Mouse (Mus musculus): ENCODE measurements around the gene Arl11. TPM values are rescaled to one million over a fixed set of nuclear protein-coding genes. Genes with fewer than 3 reads are reported as not detected.

Arl11 gene
- polyA plus RNA-seq, 1 experiment from 2014 or later = 1.2 TPM

DNA sequence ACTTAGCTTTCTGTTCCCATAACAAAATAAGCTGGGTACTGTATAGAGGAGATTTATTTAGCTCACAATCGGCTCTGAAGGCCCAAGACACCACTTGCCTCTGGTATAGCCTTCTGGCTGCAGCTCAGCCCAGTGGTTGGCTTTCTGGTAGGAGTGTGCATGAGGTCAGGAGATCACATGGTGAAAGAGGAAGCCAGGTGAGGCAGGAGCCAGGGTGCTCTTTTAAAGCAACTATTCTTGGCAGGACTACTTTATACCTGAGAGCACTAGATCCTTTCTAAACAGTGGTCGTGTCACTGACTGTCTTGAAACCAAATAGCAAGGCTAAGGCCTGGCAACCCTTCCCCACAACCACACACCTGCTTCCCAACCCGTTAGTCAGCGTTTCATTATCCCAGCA is 40.3 kb downstream of the Arl11 start:
- Histone ChIP-seq H3K4me3 (ENCODE audit: low read length) (no peak overlapping the region), H3K27ac (ENCODE audit: low read length) (no peak overlapping the region), H3K9ac (ENCODE audit: low read length) (no peak overlapping the region), H3K27me3 (ENCODE audit: control insufficient read depth, insufficient read depth, low read depth, low read length) (no peaks in the 10 kb centered on the region), H3K4me1 (replicated peaks; ENCODE audit: control insufficient read depth, insufficient read depth, low read length) (no peaks in the 10 kb centered on the region), H3K36me3 (ENCODE audit: control insufficient read depth, insufficient read depth, low read length) (no peaks in the 10 kb centered on the region), H3K4me2 (ENCODE audit: low read depth, low read length) (no peak overlapping the region), H3K9me3 (ENCODE audit: control insufficient read depth, low read length) (no peaks in the 10 kb centered on the region)
- 87% methylated on average over 4 of the region's 4 CpGs for WGBS
- ATAC-seq (ENCODE audit: low read depth) = no peak

DNA sequence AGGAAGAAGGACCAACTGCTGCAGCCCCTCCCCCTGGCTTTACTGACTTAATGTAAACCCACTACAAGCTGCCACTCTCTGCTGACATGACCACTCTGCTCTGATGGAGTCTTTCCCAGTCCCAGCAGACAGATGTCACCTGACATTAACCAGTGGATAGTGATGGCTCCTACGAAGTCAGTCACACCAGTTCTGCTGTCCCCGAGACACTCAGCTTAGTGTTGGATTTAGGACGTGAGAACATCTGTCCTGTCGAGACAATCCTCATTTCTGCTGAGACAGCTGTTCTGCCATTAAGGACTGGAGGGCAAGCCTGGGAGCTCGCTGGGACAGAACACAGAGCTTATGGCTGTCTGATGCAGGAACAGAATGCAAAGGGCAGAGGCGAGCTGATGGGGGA is 41.3 kb downstream of the Arl11 start:
- no peaks in the 10 kb centered on the region for H3K4me1 ChIP-seq (replicated peaks; ENCODE audit: control insufficient read depth, insufficient read depth, low read length)
- H3K4me3 ChIP-seq (ENCODE audit: low read length) = no peak overlapping the region
- no peak overlapping the region for H3K4me2 ChIP-seq (ENCODE audit: low read depth, low read length)
- no peaks in the 10 kb centered on the region for H3K36me3 ChIP-seq (ENCODE audit: control insufficient read depth, insufficient read depth, low read length)
- H3K9ac ChIP-seq (ENCODE audit: low read length) = no peak overlapping the region
- 49% methylated on average over 6 of the region's 6 CpGs for WGBS
- no peak overlapping the region for H3K27ac ChIP-seq (ENCODE audit: low read length)
- ATAC-seq (ENCODE audit: low read depth) = peak; percentile 52
- H3K27me3 ChIP-seq (ENCODE audit: control insufficient read depth, insufficient read depth, low read depth, low read length) = no peaks in the 10 kb centered on the region
- no peaks in the 10 kb centered on the region for H3K9me3 ChIP-seq (ENCODE audit: control insufficient read depth, low read length)

DNA sequence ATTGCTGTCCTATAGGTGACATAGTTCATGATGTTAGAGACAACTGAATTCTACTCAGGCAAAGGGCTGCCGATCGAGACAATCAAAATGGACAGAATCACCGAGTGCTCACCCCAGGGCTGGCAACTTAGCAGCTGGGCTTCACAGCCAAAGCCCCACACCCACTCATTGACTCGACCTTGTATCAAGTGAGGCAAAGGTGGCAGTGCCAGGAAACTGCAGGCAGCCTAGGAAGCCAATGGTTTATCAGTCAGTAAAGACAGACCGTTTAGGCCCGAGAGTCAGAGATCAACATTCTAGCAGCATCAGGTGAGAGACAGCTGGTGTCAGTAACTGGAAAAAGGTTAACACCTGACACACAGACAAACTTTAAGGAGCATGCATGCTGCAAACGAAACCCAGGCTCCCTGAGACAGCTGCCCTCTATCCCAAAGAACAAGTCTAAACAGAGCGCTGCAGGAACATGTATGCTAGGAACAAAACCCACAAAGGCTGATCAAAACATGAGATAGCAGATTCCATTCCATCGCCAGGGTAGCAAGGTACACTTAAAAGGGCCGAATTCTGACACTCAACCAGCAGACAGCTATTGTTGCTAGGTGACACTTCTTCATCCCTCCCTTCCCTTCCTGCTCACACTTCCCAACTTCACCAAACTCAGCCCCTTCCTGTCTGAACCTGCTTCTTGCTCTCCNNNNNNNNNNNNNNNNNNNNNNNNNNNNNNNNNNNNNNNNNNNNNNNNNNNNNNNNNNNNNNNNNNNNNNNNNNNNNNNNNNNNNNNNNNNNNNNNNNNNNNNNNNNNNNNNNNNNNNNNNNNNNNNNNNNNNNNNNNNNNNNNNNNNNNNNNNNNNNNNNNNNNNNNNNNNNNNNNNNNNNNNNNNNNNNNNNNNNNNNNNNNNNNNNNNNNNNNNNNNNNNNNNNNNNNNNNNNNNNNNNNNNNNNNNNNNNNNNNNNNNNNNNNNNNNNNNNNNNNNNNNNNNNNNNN is 45.0 kb downstream of the Arl11 start:
- Histone ChIP-seq H3K9ac (ENCODE audit: low read length) (no peak overlapping the region), H3K27ac (ENCODE audit: low read length) (no peak overlapping the region), H3K9me3 (ENCODE audit: control insufficient read depth, low read length) (no peaks in the 10 kb centered on the region), H3K27me3 (ENCODE audit: control insufficient read depth, insufficient read depth, low read depth, low read length) (no peaks in the 10 kb centered on the region), H3K4me2 (ENCODE audit: low read depth, low read length) (no peak overlapping the region), H3K4me1 (replicated peaks; ENCODE audit: control insufficient read depth, insufficient read depth, low read length) (no peaks in the 10 kb centered on the region), H3K36me3 (ENCODE audit: control insufficient read depth, insufficient read depth, low read length) (no peaks in the 10 kb centered on the region), H3K4me3 (ENCODE audit: low read length) (no peak overlapping the region)
- WGBS = 60% methylated on average over 10 of the region's 10 CpGs
- ATAC-seq (ENCODE audit: low read depth) = peak; percentile 20; the same call in 1 of the 2 replicates

DNA sequence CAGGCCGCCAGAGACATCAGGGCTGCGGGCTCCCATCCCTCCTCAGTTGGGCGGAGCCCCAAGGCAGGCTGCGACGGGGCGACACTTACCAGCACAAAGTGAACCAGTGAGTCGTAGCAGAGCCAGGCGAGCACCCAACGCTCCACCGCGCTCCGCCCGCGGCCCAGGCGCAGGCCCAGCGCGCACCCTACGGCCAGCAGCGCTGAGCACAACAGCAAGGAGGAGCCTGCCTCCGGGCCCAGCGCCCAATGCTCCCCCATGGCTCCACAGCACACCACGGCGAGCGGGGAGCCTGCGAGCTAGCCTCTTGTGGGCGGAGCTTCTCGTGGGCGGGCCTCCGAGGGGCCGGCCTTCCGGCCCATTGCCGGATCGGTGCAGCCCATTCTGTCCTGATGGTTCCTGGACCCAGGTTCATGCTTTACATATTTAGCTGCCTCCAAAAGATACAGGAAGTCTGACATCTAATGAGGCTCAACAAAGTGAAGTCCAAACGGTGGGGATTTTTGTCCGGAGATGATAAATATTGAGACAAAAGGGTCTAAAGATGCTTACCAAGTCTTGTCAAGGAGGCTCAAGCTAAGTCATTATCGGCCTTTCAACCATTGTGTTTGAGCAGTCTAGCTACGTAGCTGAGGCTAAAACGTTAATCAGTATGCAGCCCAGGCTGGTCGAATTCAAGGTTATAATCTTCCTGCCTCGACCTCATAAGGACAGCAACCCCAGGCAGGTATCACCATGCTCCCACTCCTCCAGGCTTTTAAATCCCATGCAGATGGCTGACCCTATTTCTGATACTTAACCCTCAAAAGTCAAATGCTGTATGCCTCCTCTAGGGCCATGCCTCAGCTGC is 50.8 kb downstream of the Arl11 start, which contains the start of gene Ebpl:
Gene Ebpl, minus strand, starts transcription at position 309 of the 850 bp plus-strand sequence.
- H3K27me3 ChIP-seq (ENCODE audit: control insufficient read depth, insufficient read depth, low read depth, low read length) = no peaks in the 10 kb centered on the region
- WGBS = under 1% methylated on average over 40 of the region's 40 CpGs
- peak within 1 kb of the TSS; percentile 68 for H3K4me3 ChIP-seq (ENCODE audit: low read length)
- 0 out of 2 replicates have a peak, but pooled peaks cover 3% of the 10 kb centered on the region for H3K4me1 ChIP-seq (replicated peaks; ENCODE audit: control insufficient read depth, insufficient read depth, low read length)
- ATAC-seq (ENCODE audit: low read depth) = peak; percentile 98
- H3K4me2 ChIP-seq (ENCODE audit: low read depth, low read length) = peak within 1 kb of the TSS; percentile 67
- no peaks in the 10 kb centered on the region; the same call in 1 of the 2 replicates for H3K36me3 ChIP-seq (ENCODE audit: control insufficient read depth, insufficient read depth, low read length)
- no peaks in the 10 kb centered on the region for H3K9me3 ChIP-seq (ENCODE audit: control insufficient read depth, low read length)
- peak within 1 kb of the TSS; percentile 87 for H3K27ac ChIP-seq (ENCODE audit: low read length)
- peak within 1 kb of the TSS; percentile 86 for H3K9ac ChIP-seq (ENCODE audit: low read length)

GRCm38 (mm10) chr14:61360981-61361511 is 51.5 kb downstream of the Arl11 start:
- H3K36me3 ChIP-seq (ENCODE audit: control insufficient read depth, insufficient read depth, low read length) = peaks cover 2% of the 10 kb centered on the region; the same call in 1 of the 2 replicates
- no peak overlapping the region for H3K4me3 ChIP-seq (ENCODE audit: low read length)
- no peaks in the 10 kb centered on the region for H3K9me3 ChIP-seq (ENCODE audit: control insufficient read depth, low read length)
- peak overlapping the region; percentile 67 for H3K4me2 ChIP-seq (ENCODE audit: low read depth, low read length)
- no peaks in the 10 kb centered on the region for H3K27me3 ChIP-seq (ENCODE audit: control insufficient read depth, insufficient read depth, low read depth, low read length)
- no peak overlapping the region for H3K9ac ChIP-seq (ENCODE audit: low read length)
- no peak overlapping the region for H3K27ac ChIP-seq (ENCODE audit: low read length)
- 34% methylated on average over 3 of the region's 3 CpGs for WGBS
- no peak for ATAC-seq (ENCODE audit: low read depth)
- H3K4me1 ChIP-seq (replicated peaks; ENCODE audit: control insufficient read depth, insufficient read depth, low read length) = 0 out of 2 replicates have a peak, but pooled peaks cover 3% of the 10 kb centered on the region

Other genes with a start within 250 kb of the Arl11 start
- gene Sacs, start 171.3 kb upstream of the Arl11 start, polyA plus RNA-seq (2015; fragmentation: Nextera tagmentation; extraction: Ambion mirVana) = 1.8 TPM in 2 replicates
- gene Sgcg, start 51.3 kb upstream of the Arl11 start, polyA plus RNA-seq (2015; fragmentation: Nextera tagmentation; extraction: Ambion mirVana) = 1.6 and 3.7 TPM in 2 replicates
- 7.3 TPM in 2 replicates for gene Ebpl, start 50.7 kb downstream of the Arl11 start, polyA plus RNA-seq (2015; fragmentation: Nextera tagmentation; extraction: Ambion mirVana)
- gene Kpna3, start 130.1 kb downstream of the Arl11 start, polyA plus RNA-seq (2015; fragmentation: Nextera tagmentation; extraction: Ambion mirVana) = 37.8 and 41.1 TPM in 2 replicates
- gene Spryd7, start 247.1 kb downstream of the Arl11 start, polyA plus RNA-seq (2015; fragmentation: Nextera tagmentation; extraction: Ambion mirVana) = 17.9 and 18.9 TPM in 2 replicates